Mouse (Mus musculus): ENCODE data around the gene Tmem135. TPM values are rescaled to one million over a fixed set of nuclear protein-coding genes. Genes with fewer than 3 reads are reported as not detected.

The Tmem135 gene
- total RNA-seq (2012; rRNA removed) (17.6 and 18.0 TPM in 2 replicates), total RNA-seq (2014; rRNA removed) (31.0 and 33.6 TPM in 2 replicates), polyA plus RNA-seq (2012; ENCODE audit: insufficient read length, low read depth) (28.6 and 30.0 TPM in 2 replicates)

DNA sequence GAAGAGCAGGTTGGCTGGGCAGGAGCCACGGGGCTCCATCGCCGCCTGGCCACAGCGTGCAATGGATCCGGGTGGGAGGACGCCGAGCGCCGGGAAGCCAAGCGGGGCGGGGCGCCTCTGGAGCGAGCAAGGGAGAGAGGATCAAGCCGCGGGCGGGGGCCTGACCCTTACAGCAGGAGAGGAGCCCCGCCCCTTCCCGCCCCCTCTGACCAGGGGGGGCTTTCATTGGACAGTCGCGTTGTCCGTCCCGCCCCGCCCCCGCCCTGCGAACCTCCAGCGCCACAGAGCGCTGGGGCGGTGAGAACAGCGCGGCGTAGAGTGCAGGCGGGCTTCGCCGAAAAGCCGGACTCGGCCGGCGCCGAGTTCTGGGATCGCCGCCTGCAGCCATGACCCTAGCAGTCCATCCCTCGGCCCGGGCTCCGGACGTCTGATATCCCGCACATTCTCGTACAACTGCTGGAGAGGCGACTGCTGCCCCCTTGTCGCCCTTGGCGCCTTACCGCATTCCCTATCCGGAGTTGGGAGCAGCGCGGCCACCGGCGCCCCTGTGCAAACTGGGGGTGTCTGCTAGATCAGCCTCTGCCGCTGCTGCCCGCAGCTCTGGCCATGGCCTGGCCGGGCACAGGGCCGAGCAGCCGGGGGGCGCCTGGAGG lies at the start of gene Tmem135, which contains the start of gene Fzd4:
Tmem135 (minus strand) TSS at position 142 of the 653 bp plus-strand sequence.
Fzd4 (plus strand) TSS at position 275 of the 653 bp plus-strand sequence.
- TF ChIP-seq E2F4 (IDR thresholded peaks at IDR 0.05; ENCODE audit: insufficient replicate concordance, low read depth, low read length) (no peak), CHD2 (IDR thresholded peaks at IDR 0.05; ENCODE audit: low read length) (peak; percentile 64; the same call in 1 of the 2 replicates), POLR2AphosphoS2 (IDR thresholded peaks at IDR 0.05; ENCODE audit: low read depth, low read length) (no peak), NELFE (IDR thresholded peaks at IDR 0.05; ENCODE audit: low read depth, low read length) (no peak), ELF1 (IDR thresholded peaks at IDR 0.05; ENCODE audit: low read depth, low read length) (0 out of 2 replicates have a peak, but pooled peaks have one; percentile 18), PAX5 (IDR thresholded peaks at IDR 0.05; ENCODE audit: low read length) (no peak), MAX (IDR thresholded peaks at IDR 0.05; ENCODE audit: low read length) (no peak), ZMIZ1 (IDR thresholded peaks at IDR 0.05; ENCODE audit: low read depth, low read length) (no peak)
- in situ Hi-C loops (cut with MboI; ENCODE audit: low pct_ligation_motif_present, low pct_unique_long_range_greater_than_20kb, low sequenced_read_pairs), result no loop called here
- DNase-seq (ENCODE audit: extremely low read depth), result peak; percentile 89
- Histone ChIP-seq H3K27me3 (replicated peaks) (peaks cover 38% of the 10 kb centered on the region), H3K27ac (ENCODE audit: insufficient read depth, low read depth) (no peak within 1 kb of the TSS), H3K79me2 (replicated peaks; ENCODE audit: control insufficient read depth, extremely low read depth, insufficient read depth, poor library complexity, severe bottlenecking) (no peaks in the 10 kb centered on the region), H3K4me2 (ENCODE audit: insufficient read depth, low read depth, poor library complexity, severe bottlenecking) (peak within 1 kb of the TSS; percentile 89), H3K4me1 (ENCODE audit: control insufficient read depth in 1 of 2, insufficient read depth in 2 of 2) (peaks cover 3 to 11% of the 10 kb centered on the region in 2 experiments), H3K4me3 (replicated peaks in 1 of 3; ENCODE audit: low read depth in 2 of 3, low read length in 2 of 3, poor library complexity in 1 of 3) (peak within 1 kb of the TSS; percentile 54 to 89 (median 60)), H3K9me3 (replicated peaks; ENCODE audit: low read length) (no peaks in the 10 kb centered on the region), H3K9ac (ENCODE audit: insufficient read depth, low read depth) (peak within 1 kb of the TSS; percentile 30), H3K36me3 (replicated peaks in 1 of 2; ENCODE audit: control insufficient read depth in 1 of 2, insufficient read depth in 1 of 2, low read length in 1 of 2) (no peaks in the 10 kb centered on the region)
- dilution Hi-C loops (cut with MboI; ENCODE audit: extremely low pct_ligation_motif_present, extremely low pct_unique_long_range_greater_than_20kb, low sequenced_read_pairs), result no loop called here

- Histone ChIP-seq H3K4me3 (replicated peaks in 1 of 3; ENCODE audit: low read depth in 2 of 3, low read length in 2 of 3, poor library complexity in 1 of 3) (no peak overlapping the region), H3K36me3 (replicated peaks in 1 of 2; ENCODE audit: control insufficient read depth in 1 of 2, insufficient read depth in 1 of 2, low read length in 1 of 2) (no peaks in the 10 kb centered on the region), H3K9ac (ENCODE audit: insufficient read depth, low read depth) (no peak overlapping the region), H3K79me2 (replicated peaks; ENCODE audit: control insufficient read depth, extremely low read depth, insufficient read depth, poor library complexity, severe bottlenecking) (no peaks in the 10 kb centered on the region), H3K9me3 (replicated peaks; ENCODE audit: low read length) (no peaks in the 10 kb centered on the region), H3K27me3 (replicated peaks) (no peaks in the 10 kb centered on the region), H3K4me1 (ENCODE audit: control insufficient read depth in 1 of 2, insufficient read depth in 2 of 2) (no peaks in the 10 kb centered on the region), H3K27ac (ENCODE audit: insufficient read depth, low read depth) (no peak overlapping the region), H3K4me2 (ENCODE audit: insufficient read depth, low read depth, poor library complexity, severe bottlenecking) (no peak overlapping the region)
- in situ Hi-C loops (cut with MboI; ENCODE audit: low pct_ligation_motif_present, low pct_unique_long_range_greater_than_20kb, low sequenced_read_pairs), result no loop called here
- DNase-seq (ENCODE audit: extremely low read depth), result no peak
- dilution Hi-C loops (cut with MboI; ENCODE audit: extremely low pct_ligation_motif_present, extremely low pct_unique_long_range_greater_than_20kb, low sequenced_read_pairs), result no loop called here
- no peak for TF ChIP-seq USF2 (conservative IDR thresholded peaks at IDR 0.05; ENCODE audit: low read depth, low read length)
- TF ChIP-seq JUND (conservative IDR thresholded peaks at IDR 0.05; ENCODE audit: low read depth, low read length), result no peak
- no peak for TF ChIP-seq BHLHE40 (IDR thresholded peaks at IDR 0.05; ENCODE audit: low read depth, low read length)
- TF ChIP-seq EP300 (IDR thresholded peaks at IDR 0.05; ENCODE audit: low read length), result no peak
- TF ChIP-seq JUN (IDR thresholded peaks at IDR 0.05; ENCODE audit: insufficient read depth, low read depth, low read length), result no peak
- TF ChIP-seq SMC3 (IDR thresholded peaks at IDR 0.05; ENCODE audit: low read depth, low read length), result no peak
- no peak for TF ChIP-seq ETS1 (conservative IDR thresholded peaks at IDR 0.05; ENCODE audit: low read depth, low read length)
- no peak for TF ChIP-seq ELF1 (IDR thresholded peaks at IDR 0.05; ENCODE audit: low read depth, low read length)
- no peak for TF ChIP-seq ZKSCAN1 (IDR thresholded peaks at IDR 0.05; ENCODE audit: borderline replicate concordance, low read depth, low read length)
- no peak for TF ChIP-seq E2F4 (IDR thresholded peaks at IDR 0.05; ENCODE audit: insufficient replicate concordance, low read depth, low read length)
- TF ChIP-seq TBP (conservative IDR thresholded peaks at IDR 0.05; ENCODE audit: low read depth, low read length), result no peak
- TF ChIP-seq ZMIZ1 (IDR thresholded peaks at IDR 0.05; ENCODE audit: low read depth, low read length), result no peak
- no peak for TF ChIP-seq GABPA (IDR thresholded peaks at IDR 0.05; ENCODE audit: insufficient replicate concordance, low read depth, low read length)
- TF ChIP-seq CHD2 (IDR thresholded peaks at IDR 0.05; ENCODE audit: low read length), result no peak
- TF ChIP-seq MAZ (IDR thresholded peaks at IDR 0.05; ENCODE audit: low read depth, low read length), result no peak
- TF ChIP-seq KAT2A (IDR thresholded peaks at IDR 0.05; ENCODE audit: insufficient replicate concordance, low read length), result no peak
- no peak for TF ChIP-seq RAD21 (IDR thresholded peaks at IDR 0.05; ENCODE audit: low read depth, low read length)
- no peak for TF ChIP-seq HCFC1 (IDR thresholded peaks at IDR 0.05; ENCODE audit: low read depth, low read length)
- no peak for TF ChIP-seq MYC (IDR thresholded peaks at IDR 0.05; ENCODE audit: low read depth, low read length)
Observed at GRCm38 (mm10) chr7:89450312-89450711, 46.3 kb upstream of the Tmem135 start.

Measured in CH12.LX (cell line).